Mouse (Mus musculus): Measurements from ENCODE around the gene Ivd. TPM values are rescaled to one million over a fixed set of nuclear protein-coding genes. Genes with fewer than 3 reads are reported as not detected.

Gene Ivd
- polyA plus RNA-seq (2017; shearing (Covaris generic)) = 10 to 100 TPM; 33.1 to 71.6 (median 60.8) TPM

- peak; percentile 100 for ATAC-seq
Measured at GRCm38 (mm10) chr2:118861454-118862339, at the start of gene Ivd. Gene Ivd (plus strand): TSS chr2:118861954.

- ATAC-seq = no peak
Measured at GRCm38 (mm10) chr2:118812724-118813123, 49.0 kb upstream of the Ivd start.

- ATAC-seq = peak; percentile 100
Measured at GRCm38 (mm10) chr2:118813981-118814836, 47.5 kb upstream of the Ivd start, which contains the start of gene Knstrn. Gene Knstrn (plus strand): TSS chr2:118814003.

GRCm38 (mm10) chr2:118822800-118823199 lies 39.0 kb upstream of the Ivd start:
- no peak for ATAC-seq

GRCm38 (mm10) chr2:118824396-118824795 lies 37.4 kb upstream of the Ivd start:
- ATAC-seq = no peak

- no peak for ATAC-seq
Measured at GRCm38 (mm10) chr2:118829096-118829495, 32.7 kb upstream of the Ivd start.

GRCm38 (mm10) chr2:118834061-118834460 lies 27.7 kb upstream of the Ivd start:
- ATAC-seq = no peak

- no peak for ATAC-seq
Measured at GRCm38 (mm10) chr2:118835115-118835514, 26.6 kb upstream of the Ivd start.

GRCm38 (mm10) chr2:118838330-118838729 lies 23.4 kb upstream of the Ivd start:
- ATAC-seq = no peak

- no peak for ATAC-seq
Measured at GRCm38 (mm10) chr2:118841186-118841585, 20.6 kb upstream of the Ivd start.

- no peak for ATAC-seq
Measured at GRCm38 (mm10) chr2:118841774-118842173, 20.0 kb upstream of the Ivd start.

GRCm38 (mm10) chr2:118844427-118844826 lies 17.3 kb upstream of the Ivd start:
- ATAC-seq = no peak

- ATAC-seq = no peak
Measured at GRCm38 (mm10) chr2:118846246-118846645, 15.5 kb upstream of the Ivd start.

GRCm38 (mm10) chr2:118851756-118852155 lies 10.0 kb upstream of the Ivd start:
- no peak for ATAC-seq

GRCm38 (mm10) chr2:118862340-118862675 lies 554 bp downstream of the Ivd start:
- no peak for ATAC-seq

- no peak for ATAC-seq
Measured at GRCm38 (mm10) chr2:118870601-118871000, 8.8 kb downstream of the Ivd start.

GRCm38 (mm10) chr2:118871032-118871431 lies 9.3 kb downstream of the Ivd start:
- ATAC-seq = no peak

GRCm38 (mm10) chr2:118873018-118873417 lies 11.3 kb downstream of the Ivd start:
- no peak for ATAC-seq

GRCm38 (mm10) chr2:118873890-118874430 lies 12.2 kb downstream of the Ivd start:
- ATAC-seq = no peak

GRCm38 (mm10) chr2:118875316-118875715 lies 13.6 kb downstream of the Ivd start:
- no peak for ATAC-seq

- no peak for ATAC-seq
Measured at GRCm38 (mm10) chr2:118876453-118876852, 14.7 kb downstream of the Ivd start.

GRCm38 (mm10) chr2:118881019-118881418 lies 19.3 kb downstream of the Ivd start:
- ATAC-seq = no peak

- ATAC-seq = no peak
Measured at GRCm38 (mm10) chr2:118881956-118882355, 20.2 kb downstream of the Ivd start.
